ENCODE assay signal across 13 mouse cellular contexts in genomic region chr2:31089607-31090006, GRCm38 (mm10). TPM values are rescaled to one million over a fixed set of nuclear protein-coding genes. Genes with fewer than 3 reads are reported as not detected.
DNase-seq lines count a peak whose midpoint lies in the region; ATAC-seq and TF ChIP-seq lines count a peak whose summit lies in the region.
"Had no signal": no experiment of that assay in that cellular context is flagged by ENCODE, and none has a peak within 500 bp of the region (broad histone marks: within the 10 kb centered on the region; RNA-seq: fewer than 3 reads in every experiment).

No protein-coding gene starts in this region.

- WGBS in cerebellum, adult 2 months = 19% methylated on average over 16 of the region's 16 CpGs
- WGBS in intestine, embryonic 14.5 days = 68% methylated on average over 16 of the region's 16 CpGs
- WGBS in intestine, postnatal 0 days = 73% methylated on average over 16 of the region's 16 CpGs
- WGBS in embryonic facial prominence, embryonic 10.5 days = 69% methylated on average over 16 of the region's 16 CpGs
- 79% methylated on average over 16 of the region's 16 CpGs for WGBS in small intestine, adult 2 months

- H3K9me3 ChIP-seq in intestine, embryonic 14.5 days (ENCODE audit: control insufficient read depth, low read length) = no peaks in the 10 kb centered on the region
- no peaks in the 10 kb centered on the region for H3K9me3 ChIP-seq in intestine, postnatal 0 days (ENCODE audit: control insufficient read depth)
- no peaks in the 10 kb centered on the region for H3K9me3 ChIP-seq in embryonic facial prominence, embryonic 10.5 days

- no peak for ATAC-seq in intestine, embryonic 14.5 days (replicated peaks; ENCODE audit: low FRiP score, low TSS enrichment, low read depth)
- ATAC-seq in intestine, postnatal 0 days = no peak
- ATAC-seq: midbrain, embryonic 16.5 days had no signal

- no peak overlapping the region for H3K4me3 ChIP-seq in cerebellum, adult 2 months (replicated peaks; ENCODE audit: insufficient read depth, low read depth, low read length)
- no peak overlapping the region for H3K4me3 ChIP-seq in intestine, embryonic 14.5 days (ENCODE audit: low read depth, low read length)
- H3K4me3 ChIP-seq in intestine, postnatal 0 days (ENCODE audit: low read depth, low read length) = no peak overlapping the region
- no peak overlapping the region for H3K4me3 ChIP-seq in embryonic facial prominence, embryonic 10.5 days
- H3K4me3 ChIP-seq in small intestine, adult 2 months (ENCODE audit: low read depth, low read length) = no peak overlapping the region

- peak overlapping the region; percentile 89 for H3K27ac ChIP-seq in cerebellum, adult 2 months (ENCODE audit: insufficient read depth, low read length)
- peak overlapping the region; percentile 54; the same call in 1 of the 2 replicates for H3K27ac ChIP-seq in intestine, embryonic 14.5 days (ENCODE audit: low read depth)
- no peak overlapping the region for H3K27ac ChIP-seq in intestine, postnatal 0 days (ENCODE audit: low read depth, low read length)
- H3K27ac ChIP-seq in embryonic facial prominence, embryonic 10.5 days (replicated peaks) = peak overlapping the region; percentile 62; the same call in 1 of the 2 replicates
- peak overlapping the region; percentile 33; the same call in 1 of the 2 replicates for H3K27ac ChIP-seq in small intestine, adult 2 months (ENCODE audit: insufficient read depth, low read depth, low read length)

- no peak overlapping the region for H3K9ac ChIP-seq in intestine, embryonic 14.5 days (ENCODE audit: low read length)
- H3K9ac ChIP-seq in intestine, postnatal 0 days (ENCODE audit: low read depth, low read length) = no peak overlapping the region

- H3K4me1 ChIP-seq in cerebellum, adult 2 months (ENCODE audit: control insufficient read depth, insufficient read depth, low read length) = peaks cover 58% of the 10 kb centered on the region
- H3K4me1 ChIP-seq in intestine, embryonic 14.5 days (replicated peaks; ENCODE audit: control insufficient read depth, insufficient read depth, low read length) = peaks cover 30% of the 10 kb centered on the region
- H3K4me1 ChIP-seq in intestine, postnatal 0 days (replicated peaks; ENCODE audit: control insufficient read depth, insufficient read depth, low read length) = no peaks in the 10 kb centered on the region
- H3K4me1 ChIP-seq in embryonic facial prominence, embryonic 10.5 days = peaks cover 53% of the 10 kb centered on the region
- H3K4me1 ChIP-seq in small intestine, adult 2 months (ENCODE audit: control insufficient read depth, insufficient read depth, insufficient read length, low read length) = peaks cover 8% of the 10 kb centered on the region; the same call in 1 of the 2 replicates

- no peak for TF ChIP-seq CTCF in cerebellum, adult 2 months (IDR thresholded peaks at IDR 0.05; ENCODE audit: borderline replicate concordance, insufficient read depth, low read depth, low read length)
- no peak for TF ChIP-seq CTCF in intestine, postnatal 0 days (IDR thresholded peaks at IDR 0.05; ENCODE audit: low read depth)
- no peak for TF ChIP-seq CTCF in small intestine, adult 2 months (IDR thresholded peaks at IDR 0.05; ENCODE audit: extremely low read depth, insufficient read length, insufficient replicate concordance, low read depth, low read length)

- DNase-seq in cerebellum, adult 2 months = peak in 1 of 2 experiments; percentile 57
- DNase-seq in cerebellum, adult 11 months = no peak
- DNase-seq in intestine, embryonic 14.5 days (ENCODE audit: low spot score) = no peak
- no peak for DNase-seq in embryonic facial prominence, embryonic 10.5 days (ENCODE audit: low spot score)
- DNase-seq in kidney, adult 8-10 months = no peak
- DNase-seq in right cerebral cortex, postnatal 36 days (ENCODE audit: low spot score in 2 of 2) = no peak
- DNase-seq: cerebellum, adult 11-12 months; liver; lung, adult 18-20 months; right cerebral cortex, postnatal 25 days had no signal

- peaks cover 7% of the 10 kb centered on the region for H3K36me3 ChIP-seq in intestine, embryonic 14.5 days (ENCODE audit: control insufficient read depth, insufficient read depth, low read length)
- H3K36me3 ChIP-seq in intestine, postnatal 0 days (ENCODE audit: control insufficient read depth, insufficient read depth) = no peaks in the 10 kb centered on the region; the same call in 1 of the 2 replicates
- H3K36me3 ChIP-seq in embryonic facial prominence, embryonic 10.5 days (replicated peaks) = peaks cover 19% of the 10 kb centered on the region
- 0 out of 2 replicates have a peak, but pooled peaks cover 2% of the 10 kb centered on the region for H3K36me3 ChIP-seq in small intestine, adult 2 months (ENCODE audit: control insufficient read depth, insufficient read depth, low read length)

- no peak overlapping the region for H3K4me2 ChIP-seq in intestine, embryonic 14.5 days (ENCODE audit: low read length)
- no peak overlapping the region for H3K4me2 ChIP-seq in intestine, postnatal 0 days (replicated peaks; ENCODE audit: low read depth)

- no peaks in the 10 kb centered on the region for H3K27me3 ChIP-seq in cerebellum, adult 2 months (ENCODE audit: control insufficient read depth, insufficient read depth, low read length)
- H3K27me3 ChIP-seq in intestine, embryonic 14.5 days (replicated peaks; ENCODE audit: control insufficient read depth, insufficient read depth, low read length) = no peaks in the 10 kb centered on the region
- H3K27me3 ChIP-seq in intestine, postnatal 0 days (replicated peaks; ENCODE audit: control insufficient read depth, insufficient read depth, low read length) = no peaks in the 10 kb centered on the region
- no peaks in the 10 kb centered on the region for H3K27me3 ChIP-seq in embryonic facial prominence, embryonic 10.5 days (replicated peaks; ENCODE audit: low read depth, poor library complexity, severe bottlenecking)
- no peaks in the 10 kb centered on the region for H3K27me3 ChIP-seq in small intestine, adult 2 months (ENCODE audit: control insufficient read depth, insufficient read depth, low read length)

- TF ChIP-seq POLR2A in cerebellum, adult 2 months (IDR thresholded peaks at IDR 0.05; ENCODE audit: borderline replicate concordance, insufficient read depth, low read length) = no peak
- no peak for TF ChIP-seq POLR2A in small intestine, adult 2 months (IDR thresholded peaks at IDR 0.05; ENCODE audit: low read depth, low read length)

RNA-seq across cellular contexts. Expression of gene Fnbp1, which starts 52.2 kb away (rescaled TPM):
- 310 and 320 TPM in 2 replicates for polyA plus RNA-seq in cerebellum, adult 2 months (2012; rRNA removed)
- polyA plus RNA-seq in intestine, embryonic 14.5 days (2014; fragmentation: Nextera tagmentation; extraction: Ambion mirVana) = 31.1 and 31.4 TPM in 2 replicates
- 10.4 and 11.8 TPM in 2 replicates for polyA plus RNA-seq in intestine, postnatal 0 days (2015; fragmentation: Nextera tagmentation; extraction: Ambion mirVana)
- 15.7 and 17.0 TPM in 2 replicates for polyA plus RNA-seq in embryonic facial prominence, embryonic 10.5 days (2016; fragmentation: Nextera tagmentation; extraction: Ambion mirVana)
- 20.3 and 28.6 TPM in 2 replicates for polyA plus RNA-seq in small intestine, adult 2 months (2012; rRNA removed)
